Mouse (Mus musculus): ENCODE data around the gene Chst2.

DNA sequence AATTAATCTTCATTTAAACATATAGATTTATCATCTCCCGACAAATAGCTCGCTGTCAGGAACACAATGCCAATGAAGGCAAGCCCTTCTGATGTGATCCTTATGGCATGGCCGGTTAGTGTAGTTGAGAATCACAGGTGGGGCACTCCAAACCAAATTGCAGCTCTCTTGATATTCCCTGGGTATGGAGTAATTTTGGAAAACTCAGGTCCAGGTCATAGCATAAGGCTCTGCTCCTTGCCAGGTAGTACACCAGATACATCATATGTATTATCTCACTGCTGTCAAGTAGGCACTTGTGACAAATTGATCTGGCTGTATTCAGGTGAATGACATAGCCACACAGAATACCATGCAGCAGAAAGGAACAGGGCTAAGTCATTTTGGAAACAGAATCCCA is 40.6 kb downstream of the Chst2 start:
- no peak for TF ChIP-seq CHD2 (IDR thresholded peaks at IDR 0.05; ENCODE audit: low read depth, low read length)
- TF ChIP-seq ZNF384 (IDR thresholded peaks at IDR 0.05; ENCODE audit: low read depth, low read length): no peak
- no peak for TF ChIP-seq HCFC1 (IDR thresholded peaks at IDR 0.05; ENCODE audit: borderline replicate concordance, insufficient read depth, low read length)
- no peak for TF ChIP-seq ZC3H11A (IDR thresholded peaks at IDR 0.05; ENCODE audit: borderline replicate concordance, low read depth, low read length)
- TF ChIP-seq MAFK (IDR thresholded peaks at IDR 0.05; ENCODE audit: insufficient read depth, low read depth, low read length): no peak

All from ES-E14 (cell line).